Mouse (Mus musculus) midbrain, postnatal 0 days (tissue): ENCODE data around the gene Mark2. TPM values are rescaled to one million over a fixed set of nuclear protein-coding genes. Genes with fewer than 3 reads are reported as not detected.

Source experiments
- ATAC-seq: fragments of 200-750 bp; cut with Nextera tagmentation; 2 replicates; pipeline ENCODE4 v1.8.0; 2017; ENCODE audit warnings: moderate number of reproducible peaks, mild to moderate bottlenecking, moderate TSS enrichment, moderate library complexity; ENCODE audit not compliant: low FRiP score
- DNase-seq: peaks from one replicate; pipeline ENCODE4 v3.0.0-alpha.2; 2015; ENCODE audit warnings: low spot score
- H3K27ac ChIP-seq: fragments of 300-500 bp; sonication (generic); 2 replicates; pipeline ENCODE4 v1.5.1; 2014; ENCODE audit warnings: low read depth, mild to moderate bottlenecking, low read length, mixed read lengths
- H3K27me3 ChIP-seq: fragments of 300-500 bp; sonication (generic); 2 replicates; pipeline ENCODE4 v1.6.1; 2014; ENCODE audit warnings: low read length, control low read depth, mixed read lengths; ENCODE audit not compliant: insufficient read depth
- H3K36me3 ChIP-seq: fragments of 300-500 bp; sonication (generic); 2 replicates; pipeline ENCODE4 v1.6.1; 2014; ENCODE audit warnings: low read length, control low read depth, mixed read lengths; ENCODE audit not compliant: insufficient read depth
- H3K4me1 ChIP-seq: fragments of 300-500 bp; sonication (generic); 2 replicates; pipeline ENCODE4 v1.6.1; 2014; ENCODE audit warnings: mild to moderate bottlenecking, control low read depth, antibody characterized with exemption, low read length, mixed read lengths; ENCODE audit not compliant: insufficient read depth
- H3K4me2 ChIP-seq: fragments of 300-500 bp; sonication (generic); 2 replicates; pipeline ENCODE4 v1.6.1; 2014; ENCODE audit warnings: low read depth, mild to moderate bottlenecking, low read length, mixed read lengths; ENCODE audit not compliant: poor library complexity, severe bottlenecking
- H3K4me3 ChIP-seq: fragments of 300-500 bp; sonication (generic); 2 replicates; pipeline ENCODE4 v1.5.1; 2014; ENCODE audit warnings: low read depth, mild to moderate bottlenecking, low read length, moderate library complexity
- H3K9ac ChIP-seq: fragments of 300-500 bp; sonication (generic); replicated peaks from 2 replicates; pipeline ENCODE4 v1.6.1; 2014; ENCODE audit warnings: mild to moderate bottlenecking, low read length, moderate library complexity, mixed read lengths; ENCODE audit not compliant: poor library complexity, severe bottlenecking
- H3K9me3 ChIP-seq: fragments of 300-500 bp; sonication (generic); 2 replicates; pipeline ENCODE4 v1.6.1; 2016; ENCODE audit warnings: low read length, control low read depth
- CTCF ChIP-seq: IDR thresholded peaks from 2 replicates; pipeline ENCODE4 v1.5.1; 2016; ENCODE audit warnings: antibody characterized with exemption, mild to moderate bottlenecking
- WGBS: fragments of 180-500 bp; shearing (Covaris S2); extraction: QIAGEN DNeasy Blood & Tissue Kit; methylation state at CpG from one replicate; pipeline ENCODE4 v1.1.7; 2014; 5-methylcytosine and 5-hydroxymethylcytosine counted together
- polyA plus RNA-seq: library from polyadenylated mRNA; unstranded; fragments of >200 nt; fragmentation: Nextera tagmentation; extraction: Ambion mirVana; gene quantifications from 2 replicates; pipeline ENCODE4 v1.2.1, GENCODE M21; 2015
- total RNA-seq: library from RNA; depleted of rRNA; stranded (reverse); fragments of >200 nt; gene quantifications from 2 replicates; pipeline ENCODE4 v1.2.3, GENCODE M21; 2014

The Mark2 gene
- total and polyA plus RNA-seq, 2 experiments from 2014 or later: 38.0 to 49.1 TPM

- Histone ChIP-seq H3K27me3 (no peaks in the 10 kb centered on the region), H3K9ac (no peak overlapping the region), H3K9me3 (no peaks in the 10 kb centered on the region), H3K36me3 (peaks cover 42% of the 10 kb centered on the region), H3K4me1 (no peaks in the 10 kb centered on the region), H3K27ac (peak overlapping the region; percentile 75), H3K4me3 (no peak overlapping the region), H3K4me2 (no peak overlapping the region)
- ATAC-seq (no peak), DNase-seq (peak; percentile 64)
- 53% methylated on average over 7 of the region's 7 CpGs for WGBS
- TF ChIP-seq CTCF: no peak
Observed at GRCm38 (mm10) chr19:7276796-7277195, 64.9 kb downstream of the Mark2 start.

- H3K4me2 ChIP-seq: no peak overlapping the region
- 27% methylated on average over 7 of the region's 7 CpGs for WGBS
- H3K9ac ChIP-seq: peak overlapping the region; percentile 44; the same call in 1 of the 2 replicates
- H3K27me3 ChIP-seq: no peaks in the 10 kb centered on the region
- peaks cover 41% of the 10 kb centered on the region for H3K36me3 ChIP-seq
- H3K27ac ChIP-seq: peak overlapping the region; percentile 75
- peak; percentile 27; the same call in 1 of the 2 replicates for ATAC-seq
- H3K9me3 ChIP-seq: no peaks in the 10 kb centered on the region
- TF ChIP-seq CTCF: no peak
- peak; percentile 67 for DNase-seq
- no peak overlapping the region for H3K4me3 ChIP-seq
- no peaks in the 10 kb centered on the region for H3K4me1 ChIP-seq
Observed at GRCm38 (mm10) chr19:7276053-7276659, 65.5 kb downstream of the Mark2 start.

GRCm38 (mm10) chr19:7275131-7275789, 66.4 kb downstream of the Mark2 start:
- H3K27ac ChIP-seq: peak overlapping the region; percentile 75
- 52% methylated on average over 7 of the region's 7 CpGs for WGBS
- H3K9ac ChIP-seq: no peak overlapping the region
- no peaks in the 10 kb centered on the region for H3K9me3 ChIP-seq
- H3K4me3 ChIP-seq: no peak overlapping the region
- no peak for TF ChIP-seq CTCF
- no peaks in the 10 kb centered on the region for H3K4me1 ChIP-seq
- H3K27me3 ChIP-seq: no peaks in the 10 kb centered on the region
- H3K36me3 ChIP-seq: peaks cover 37% of the 10 kb centered on the region
- H3K4me2 ChIP-seq: no peak overlapping the region
- ATAC-seq: no peak
- no peak for DNase-seq

- H3K4me2 ChIP-seq: no peak overlapping the region
- no peaks in the 10 kb centered on the region for H3K27me3 ChIP-seq
- 0 out of 2 replicates have a peak overlapping the region, but pooled peaks have one; percentile 19 for H3K9ac ChIP-seq
- DNase-seq (peak; percentile 94), ATAC-seq (peak; percentile 20; the same call in 1 of the 2 replicates)
- no peak overlapping the region for H3K4me3 ChIP-seq
- WGBS: 67% methylated on average over 12 of the region's 13 CpGs
- H3K27ac ChIP-seq: peak overlapping the region; percentile 68
- H3K4me1 ChIP-seq: peaks cover 5% of the 10 kb centered on the region
- peaks cover 34% of the 10 kb centered on the region for H3K36me3 ChIP-seq
- no peaks in the 10 kb centered on the region for H3K9me3 ChIP-seq
- no peak for TF ChIP-seq CTCF
Observed at GRCm38 (mm10) chr19:7274326-7274990, 67.2 kb downstream of the Mark2 start.

GRCm38 (mm10) chr19:7273486-7273885, 68.2 kb downstream of the Mark2 start:
- H3K9me3 ChIP-seq: no peaks in the 10 kb centered on the region
- H3K4me3 ChIP-seq: no peak overlapping the region
- H3K36me3 ChIP-seq: peaks cover 29% of the 10 kb centered on the region
- peak; percentile 49 for TF ChIP-seq CTCF
- no peak for DNase-seq
- H3K27ac ChIP-seq: no peak overlapping the region
- H3K4me1 ChIP-seq: peaks cover 6% of the 10 kb centered on the region
- ATAC-seq: no peak
- no peak overlapping the region for H3K9ac ChIP-seq
- 91% methylated on average over 4 of the region's 4 CpGs for WGBS
- H3K27me3 ChIP-seq: no peaks in the 10 kb centered on the region
- no peak overlapping the region for H3K4me2 ChIP-seq
